Mouse (Mus musculus) midbrain, embryonic 12.5 days (tissue): ENCODE measurements around the gene Luc7l2. TPM values are rescaled to one million over a fixed set of nuclear protein-coding genes. Genes with fewer than 3 reads are reported as not detected.
A peak's percentile ranks its signal among the peaks of the same experiment; 100 is the strongest.

Experiments used
- ATAC-seq: fragments of 200-750 bp; cut with Nextera tagmentation; 2 replicates; pipeline ENCODE4 v1.8.0; 2017; ENCODE audit warnings: low read depth, moderate TSS enrichment, moderate library complexity; ENCODE audit not compliant: low FRiP score
- H3K27ac ChIP-seq: fragments of 300-500 bp; sonication (generic); replicated peaks from 2 replicates; pipeline ENCODE4 v1.5.1; 2016; ENCODE audit warnings: mild to moderate bottlenecking
- H3K27me3 ChIP-seq: fragments of 300-500 bp; sonication (generic); 2 replicates; pipeline ENCODE4 v1.6.1; 2016; ENCODE audit warnings: mild to moderate bottlenecking
- H3K36me3 ChIP-seq: fragments of 300-500 bp; sonication (generic); 2 replicates; pipeline ENCODE4 v1.6.1; 2016
- H3K4me1 ChIP-seq: fragments of 300-500 bp; sonication (generic); 2 replicates; pipeline ENCODE4 v1.6.1; 2016
- H3K4me2 ChIP-seq: fragments of 300-500 bp; sonication (generic); replicated peaks from 2 replicates; pipeline ENCODE4 v1.6.1; 2016; ENCODE audit warnings: mild to moderate bottlenecking, moderate library complexity
- H3K4me3 ChIP-seq: fragments of 300-500 bp; sonication (generic); 2 replicates; pipeline ENCODE4 v1.5.1; 2016; ENCODE audit warnings: mild to moderate bottlenecking
- H3K9ac ChIP-seq: fragments of 300-500 bp; sonication (generic); replicated peaks from 2 replicates; pipeline ENCODE4 v1.6.1; 2016; ENCODE audit warnings: mild to moderate bottlenecking, moderate library complexity
- H3K9me3 ChIP-seq: fragments of 300-500 bp; sonication (generic); 2 replicates; pipeline ENCODE4 v1.6.1; 2016; ENCODE audit warnings: mild to moderate bottlenecking
- WGBS: fragments of 180-500 bp; shearing (Covaris S2); methylation state at CpG from one replicate; pipeline ENCODE4 v1.1.7; 2016; 5-methylcytosine and 5-hydroxymethylcytosine counted together
- polyA plus RNA-seq: library from polyadenylated mRNA; unstranded; fragments of >200 nt; fragmentation: Nextera tagmentation; extraction: Ambion mirVana; gene quantifications from 2 replicates; pipeline ENCODE4 v1.2.1, GENCODE M21; 2016

Luc7l2 gene
- polyA plus RNA-seq, 1 experiment from 2014 or later, result 50.8 TPM

- H3K9ac ChIP-seq, result no peak overlapping the region
- H3K4me1 ChIP-seq, result no peaks in the 10 kb centered on the region
- no peak overlapping the region for H3K4me3 ChIP-seq
- no peaks in the 10 kb centered on the region for H3K27me3 ChIP-seq
- 89% methylated on average over 4 of the region's 4 CpGs for WGBS
- H3K36me3 ChIP-seq, result peaks cover 53% of the 10 kb centered on the region
- ATAC-seq, result no peak
- H3K9me3 ChIP-seq, result no peaks in the 10 kb centered on the region
- H3K4me2 ChIP-seq, result no peak overlapping the region
- H3K27ac ChIP-seq, result no peak overlapping the region
Observed at GRCm38 (mm10) chr6:38597481-38597880, 46.3 kb downstream of the Luc7l2 start.

DNA sequence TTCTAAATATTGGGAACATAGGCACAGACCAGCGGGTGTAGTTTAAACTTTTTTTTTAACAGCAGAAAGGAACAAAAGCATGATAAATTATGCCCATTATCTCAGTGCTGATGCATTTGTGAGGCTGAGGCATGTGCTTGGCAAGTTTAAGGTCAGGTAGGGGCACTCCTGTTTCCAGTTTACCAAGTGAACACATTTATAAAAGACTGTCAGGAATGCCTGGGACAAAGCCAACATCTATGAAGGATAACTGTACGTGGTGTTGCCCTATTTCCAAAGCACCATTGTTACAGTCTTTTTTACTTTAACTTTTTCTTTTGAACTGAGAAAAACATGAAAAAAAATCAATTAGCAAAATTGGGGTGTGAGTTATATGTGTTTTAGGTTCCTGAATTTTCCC lies 58.8 kb downstream of the Luc7l2 start:
- H3K36me3 ChIP-seq, result peaks cover 32% of the 10 kb centered on the region
- no peaks in the 10 kb centered on the region for H3K9me3 ChIP-seq
- no peaks in the 10 kb centered on the region for H3K27me3 ChIP-seq
- no peak overlapping the region for H3K9ac ChIP-seq
- no peak overlapping the region for H3K4me2 ChIP-seq
- H3K4me3 ChIP-seq, result no peak overlapping the region
- no peak overlapping the region for H3K27ac ChIP-seq
- ATAC-seq, result no peak
- H3K4me1 ChIP-seq, result no peaks in the 10 kb centered on the region
- 86% methylated on average over 2 of the region's 2 CpGs for WGBS

- no peak for ATAC-seq
- H3K4me3 ChIP-seq, result no peak overlapping the region
- no peak overlapping the region for H3K4me2 ChIP-seq
- H3K9me3 ChIP-seq, result peaks cover 4% of the 10 kb centered on the region; the same call in 1 of the 2 replicates
- peaks cover 34% of the 10 kb centered on the region for H3K36me3 ChIP-seq
- no peaks in the 10 kb centered on the region for H3K27me3 ChIP-seq
- H3K9ac ChIP-seq, result no peak overlapping the region
- WGBS, result 85% methylated on average over 1 of the region's 1 CpGs
- H3K4me1 ChIP-seq, result no peaks in the 10 kb centered on the region
- H3K27ac ChIP-seq, result no peak overlapping the region
Observed at GRCm38 (mm10) chr6:38622406-38622805, 71.3 kb downstream of the Luc7l2 start.

GRCm38 (mm10) chr6:38623457-38623856 lies 72.3 kb downstream of the Luc7l2 start:
- no peak for ATAC-seq
- peaks cover 24% of the 10 kb centered on the region for H3K36me3 ChIP-seq

DNA sequence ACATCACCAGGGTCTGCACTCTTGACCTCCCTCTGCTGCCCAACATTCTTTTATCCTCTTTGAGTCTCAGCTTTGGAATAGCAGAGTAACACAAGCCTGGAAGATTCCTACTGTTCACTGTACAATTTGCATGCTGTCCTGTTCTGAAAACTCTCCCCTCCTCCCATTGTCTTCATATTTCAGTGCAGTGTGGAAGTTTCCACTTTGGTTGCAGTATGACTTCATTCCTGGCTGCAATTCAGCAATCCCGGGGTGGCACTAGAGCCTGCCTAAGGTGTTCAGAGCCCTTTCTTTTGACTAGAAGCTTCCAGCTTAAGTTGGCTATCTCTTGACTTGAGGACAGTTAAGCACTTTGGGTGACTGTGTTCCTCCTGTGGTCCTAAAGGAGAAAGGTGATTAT lies 73.3 kb downstream of the Luc7l2 start:
- Histone ChIP-seq H3K9ac (no peak overlapping the region), H3K4me3 (no peak overlapping the region), H3K9me3 (no peaks in the 10 kb centered on the region), H3K27me3 (no peaks in the 10 kb centered on the region), H3K36me3 (peaks cover 14% of the 10 kb centered on the region), H3K27ac (no peak overlapping the region), H3K4me1 (no peaks in the 10 kb centered on the region), H3K4me2 (no peak overlapping the region)
- no peak for ATAC-seq
- WGBS, result 76% methylated on average over 1 of the region's 1 CpGs

More at GRCm38 (mm10) chr6:38623457-38623856, 72.3 kb downstream of the Luc7l2 start:
- H3K27me3 ChIP-seq, result no peaks in the 10 kb centered on the region
- no peak overlapping the region for H3K9ac ChIP-seq
- H3K4me3 ChIP-seq, result no peak overlapping the region
- no peaks in the 10 kb centered on the region for H3K9me3 ChIP-seq
- WGBS, result 93% methylated on average over 2 of the region's 2 CpGs
- no peak overlapping the region for H3K4me2 ChIP-seq
- no peak overlapping the region for H3K27ac ChIP-seq
- H3K4me1 ChIP-seq, result no peaks in the 10 kb centered on the region

GRCm38 (mm10) chr6:38626086-38626485 lies 75.0 kb downstream of the Luc7l2 start:
- Histone ChIP-seq H3K36me3 (peaks cover 7% of the 10 kb centered on the region; the same call in 1 of the 2 replicates), H3K9me3 (no peaks in the 10 kb centered on the region), H3K27me3 (no peaks in the 10 kb centered on the region), H3K27ac (no peak overlapping the region), H3K4me2 (no peak overlapping the region), H3K4me3 (no peak overlapping the region), H3K9ac (no peak overlapping the region), H3K4me1 (no peaks in the 10 kb centered on the region)
- no peak for ATAC-seq
- WGBS, result 95% methylated on average over 5 of the region's 5 CpGs

GRCm38 (mm10) chr6:38627081-38627480 lies 75.9 kb downstream of the Luc7l2 start:
- 95% methylated on average over 4 of the region's 4 CpGs for WGBS

DNA sequence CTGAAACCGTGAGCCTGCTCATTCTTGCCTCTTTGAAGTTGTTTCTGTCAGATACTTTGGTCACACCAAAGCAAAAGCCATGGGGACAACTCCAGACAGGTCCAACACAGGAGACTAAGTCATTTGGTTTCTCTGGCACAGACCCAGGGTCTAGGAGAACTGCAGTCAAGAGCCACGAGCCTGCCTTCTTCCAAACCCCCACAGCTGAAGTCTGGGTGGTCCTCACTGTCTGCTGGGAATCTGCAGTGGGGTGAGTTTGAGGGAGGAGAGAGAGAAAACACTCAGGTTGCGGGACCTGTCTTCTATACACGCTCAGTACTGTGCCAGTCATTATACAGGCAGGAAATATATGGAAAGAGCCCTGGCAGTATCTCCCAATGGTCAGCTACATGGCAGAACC lies 76.4 kb downstream of the Luc7l2 start:
- Histone ChIP-seq H3K4me2 (no peak overlapping the region), H3K36me3 (peaks cover 7% of the 10 kb centered on the region; the same call in 1 of the 2 replicates), H3K4me1 (no peaks in the 10 kb centered on the region), H3K9ac (no peak overlapping the region), H3K27ac (no peak overlapping the region), H3K9me3 (no peaks in the 10 kb centered on the region), H3K27me3 (no peaks in the 10 kb centered on the region), H3K4me3 (no peak overlapping the region)
- no peak for ATAC-seq
- WGBS, result 92% methylated on average over 4 of the region's 4 CpGs

More at GRCm38 (mm10) chr6:38627081-38627480, 75.9 kb downstream of the Luc7l2 start:
- no peaks in the 10 kb centered on the region for H3K27me3 ChIP-seq
- H3K36me3 ChIP-seq, result peaks cover 7% of the 10 kb centered on the region; the same call in 1 of the 2 replicates
- H3K4me3 ChIP-seq, result no peak overlapping the region
- H3K4me1 ChIP-seq, result no peaks in the 10 kb centered on the region
- no peaks in the 10 kb centered on the region for H3K9me3 ChIP-seq
- H3K4me2 ChIP-seq, result no peak overlapping the region
- H3K9ac ChIP-seq, result no peak overlapping the region
- H3K27ac ChIP-seq, result no peak overlapping the region
- no peak for ATAC-seq

GRCm38 (mm10) chr6:38629556-38629955 lies 78.4 kb downstream of the Luc7l2 start:
- Histone ChIP-seq H3K4me3 (no peak overlapping the region), H3K4me1 (no peaks in the 10 kb centered on the region), H3K9me3 (no peaks in the 10 kb centered on the region), H3K4me2 (no peak overlapping the region), H3K27ac (no peak overlapping the region), H3K36me3 (no peaks in the 10 kb centered on the region), H3K27me3 (peaks cover 19% of the 10 kb centered on the region), H3K9ac (no peak overlapping the region)
- no peak for ATAC-seq
- WGBS, result 82% methylated on average over 1 of the region's 1 CpGs

DNA sequence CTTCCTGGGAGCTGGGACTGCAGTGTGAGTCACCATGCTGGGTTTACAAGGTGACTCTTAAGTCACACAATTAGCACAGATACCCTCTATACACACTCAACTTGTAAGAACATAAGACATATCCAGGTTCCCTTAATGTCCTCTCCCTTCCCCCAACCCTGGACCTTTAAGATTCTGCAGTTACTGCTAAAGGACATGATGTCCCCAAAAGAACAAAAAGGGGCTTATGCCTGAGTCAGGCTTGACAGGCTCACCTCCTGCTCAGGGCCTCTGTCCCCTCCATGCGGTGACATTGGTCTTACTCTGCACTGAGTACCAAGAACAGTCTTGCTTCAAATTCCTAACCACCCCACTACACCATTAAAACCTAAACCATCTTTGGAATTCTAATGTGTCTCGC lies 81.7 kb downstream of the Luc7l2 start:
- Histone ChIP-seq H3K9me3 (no peaks in the 10 kb centered on the region), H3K27ac (no peak overlapping the region), H3K27me3 (peaks cover 52% of the 10 kb centered on the region), H3K36me3 (no peaks in the 10 kb centered on the region), H3K4me3 (no peak overlapping the region), H3K4me1 (peaks cover 18% of the 10 kb centered on the region), H3K9ac (no peak overlapping the region), H3K4me2 (no peak overlapping the region)
- WGBS, result 90% methylated on average over 2 of the region's 2 CpGs
- ATAC-seq, result no peak

DNA sequence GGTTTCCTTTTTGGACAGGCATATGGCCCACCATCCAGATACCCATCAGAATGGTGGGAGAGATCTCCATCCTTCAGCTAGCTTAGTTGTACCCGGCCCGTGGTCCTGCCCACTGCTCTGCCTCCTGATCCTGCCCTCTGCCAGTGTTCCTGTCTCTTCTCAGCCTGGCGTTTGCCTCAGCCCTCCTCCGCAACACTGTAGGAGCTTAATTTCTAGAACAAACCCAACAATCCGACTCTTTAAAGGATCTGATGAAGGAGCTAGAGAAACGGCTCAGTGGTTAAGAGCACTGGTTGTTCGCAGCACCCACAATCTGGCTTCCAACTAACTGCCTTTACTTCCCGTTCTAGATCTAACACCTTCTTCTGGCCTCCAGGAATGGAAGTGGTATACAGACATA lies 83.3 kb downstream of the Luc7l2 start:
- H3K4me2 ChIP-seq, result no peak overlapping the region
- no peak for ATAC-seq
- H3K36me3 ChIP-seq, result no peaks in the 10 kb centered on the region
- no peak overlapping the region for H3K4me3 ChIP-seq
- 79% methylated on average over 8 of the region's 8 CpGs for WGBS
- H3K9ac ChIP-seq, result no peak overlapping the region
- H3K4me1 ChIP-seq, result peaks cover 18% of the 10 kb centered on the region
- H3K27ac ChIP-seq, result no peak overlapping the region
- H3K27me3 ChIP-seq, result peaks cover 66% of the 10 kb centered on the region
- H3K9me3 ChIP-seq, result no peaks in the 10 kb centered on the region

DNA sequence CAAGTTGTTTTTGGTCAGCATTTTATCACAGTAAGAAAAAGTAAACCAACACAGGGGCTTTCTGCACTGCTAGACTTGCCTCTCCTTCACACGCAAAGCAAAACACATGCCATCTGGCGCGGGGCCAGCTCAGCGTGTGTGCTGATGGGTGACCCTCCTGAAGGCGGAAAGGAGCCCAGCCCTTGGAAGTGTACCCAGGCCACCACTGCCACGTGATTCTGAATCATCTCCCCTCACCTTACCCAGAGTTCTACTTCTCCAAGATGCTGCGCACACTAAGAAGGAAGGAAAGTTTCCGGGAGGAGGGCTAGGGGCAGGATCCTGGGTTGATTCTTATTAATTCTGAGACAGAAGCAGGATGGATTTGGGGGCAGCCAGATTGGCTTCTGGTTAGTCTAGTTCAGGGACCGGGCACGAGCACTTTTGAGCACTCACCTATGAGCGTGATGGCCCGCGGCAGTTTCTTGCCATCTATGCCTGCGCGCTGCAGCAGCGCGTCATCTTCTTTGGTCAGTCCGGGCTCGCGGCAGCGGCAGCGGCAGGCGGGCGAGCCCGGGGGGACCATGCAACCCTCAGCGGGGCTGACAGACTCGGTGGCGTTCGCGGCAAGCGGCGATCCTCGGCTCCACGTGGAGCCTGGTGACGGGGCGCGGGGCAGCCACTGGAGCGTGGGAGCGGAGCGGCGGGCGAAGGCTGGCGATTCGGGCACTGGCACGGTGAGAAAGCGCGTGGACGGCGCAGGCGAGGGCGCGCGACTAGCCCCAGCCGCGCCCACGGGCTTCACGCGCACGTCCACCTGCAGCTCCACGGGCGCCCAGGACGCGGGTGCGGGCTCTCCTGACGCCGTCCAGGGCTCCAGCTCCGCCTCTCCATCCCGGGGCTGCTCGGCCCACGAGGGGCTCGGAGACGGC lies 85.1 kb downstream of the Luc7l2 start:
- H3K9me3 ChIP-seq, result no peaks in the 10 kb centered on the region
- H3K36me3 ChIP-seq, result no peaks in the 10 kb centered on the region
- peaks cover 18% of the 10 kb centered on the region for H3K4me1 ChIP-seq
- WGBS, result 3% methylated on average over 71 of the region's 72 CpGs
- peak; percentile 75; the same call in 1 of the 2 replicates for ATAC-seq
- peak overlapping the region; percentile 58 for H3K9ac ChIP-seq
- no peak overlapping the region for H3K27ac ChIP-seq
- peak overlapping the region; percentile 99 for H3K4me2 ChIP-seq
- peak overlapping the region; percentile 57 for H3K4me3 ChIP-seq
- H3K27me3 ChIP-seq, result peaks cover 83% of the 10 kb centered on the region
